Mouse (Mus musculus) intestine, embryonic 16.5 days (tissue): ENCODE data around the gene Slc7a15. TPM values are rescaled to one million over a fixed set of nuclear protein-coding genes. Genes with fewer than 3 reads are reported as not detected.

Experiments
- ATAC-seq: fragments of 200-750 bp; cut with Nextera tagmentation; 2 replicates; pipeline ENCODE4 v1.8.0; 2017; ENCODE audit warnings: moderate TSS enrichment, moderate library complexity
- H3K27ac ChIP-seq: fragments of 300-500 bp; sonication (generic); 2 replicates; pipeline ENCODE4 v1.5.1; 2014; ENCODE audit warnings: mild to moderate bottlenecking, low read length
- H3K27me3 ChIP-seq: fragments of 300-500 bp; sonication (generic); replicated peaks from 2 replicates; pipeline ENCODE4 v1.6.1; 2014; ENCODE audit warnings: low read length, control low read depth, mixed read lengths; ENCODE audit not compliant: control insufficient read depth, insufficient read depth
- H3K36me3 ChIP-seq: fragments of 300-500 bp; sonication (generic); 2 replicates; pipeline ENCODE4 v1.6.1; 2014; ENCODE audit warnings: low read length, control low read depth; ENCODE audit not compliant: control insufficient read depth, insufficient read depth
- H3K4me1 ChIP-seq: fragments of 300-500 bp; sonication (generic); 2 replicates; pipeline ENCODE4 v1.6.1; 2014; ENCODE audit warnings: low read length, control low read depth, mixed read lengths; ENCODE audit not compliant: control insufficient read depth, insufficient read depth
- H3K4me2 ChIP-seq: fragments of 300-500 bp; sonication (generic); 2 replicates; pipeline ENCODE4 v1.6.1; 2014; ENCODE audit warnings: low read depth, low read length, control low read depth
- H3K4me3 ChIP-seq: fragments of 300-500 bp; sonication (generic); 2 replicates; pipeline ENCODE4 v1.5.1; 2014; ENCODE audit warnings: mild to moderate bottlenecking, low read length
- H3K9ac ChIP-seq: fragments of 300-500 bp; sonication (generic); 2 replicates; pipeline ENCODE4 v1.6.1; 2014; ENCODE audit warnings: low read depth, low read length
- H3K9me3 ChIP-seq: fragments of 300-500 bp; sonication (generic); 2 replicates; pipeline ENCODE4 v1.6.1; 2016; ENCODE audit warnings: low read length, control low read depth; ENCODE audit not compliant: control insufficient read depth
- WGBS: fragments of 180-500 bp; shearing (Covaris S2); extraction: QIAGEN DNeasy Blood & Tissue Kit; methylation state at CpG from one replicate; pipeline ENCODE4 v1.1.7; 2014; 5-methylcytosine and 5-hydroxymethylcytosine counted together
- polyA plus RNA-seq: library from polyadenylated mRNA; unstranded; fragments of >200 nt; fragmentation: Nextera tagmentation; extraction: Ambion mirVana; gene quantifications from 2 replicates; pipeline ENCODE4 v1.2.1, GENCODE M21; 2015

Gene Slc7a15
- polyA plus RNA-seq, 1 experiment from 2014 or later, result 0.44 TPM

- Histone ChIP-seq H3K9me3 (no peaks in the 10 kb centered on the region), H3K4me1 (no peaks in the 10 kb centered on the region), H3K4me2 (no peak overlapping the region), H3K4me3 (no peak overlapping the region), H3K27ac (no peak overlapping the region), H3K9ac (no peak overlapping the region), H3K36me3 (no peaks in the 10 kb centered on the region), H3K27me3 (no peaks in the 10 kb centered on the region)
- WGBS, result 83% methylated on average over 4 of the region's 4 CpGs
- no peak for ATAC-seq
These were observed 56.5 kb downstream of the Slc7a15 start for GRCm38 (mm10) chr12:8542371-8542770.

GRCm38 (mm10) chr12:8539471-8539870 is 59.4 kb downstream of the Slc7a15 start:
- H3K36me3 ChIP-seq, result no peaks in the 10 kb centered on the region
- no peaks in the 10 kb centered on the region for H3K9me3 ChIP-seq
- H3K4me3 ChIP-seq, result no peak overlapping the region
- H3K4me1 ChIP-seq, result no peaks in the 10 kb centered on the region
- H3K27ac ChIP-seq, result no peak overlapping the region
- no peaks in the 10 kb centered on the region for H3K27me3 ChIP-seq
- peak; percentile 58 for ATAC-seq
- no peak overlapping the region for H3K9ac ChIP-seq
- no peak overlapping the region for H3K4me2 ChIP-seq
- 77% methylated on average over 13 of the region's 13 CpGs for WGBS

- no peaks in the 10 kb centered on the region for H3K9me3 ChIP-seq
- no peak overlapping the region for H3K9ac ChIP-seq
- H3K4me2 ChIP-seq, result no peak overlapping the region
- no peaks in the 10 kb centered on the region for H3K27me3 ChIP-seq
- 84% methylated on average over 5 of the region's 5 CpGs for WGBS
- H3K4me1 ChIP-seq, result no peaks in the 10 kb centered on the region
- H3K36me3 ChIP-seq, result no peaks in the 10 kb centered on the region
- no peak overlapping the region for H3K4me3 ChIP-seq
- no peak for ATAC-seq
- no peak overlapping the region for H3K27ac ChIP-seq
These were observed 61.6 kb downstream of the Slc7a15 start for GRCm38 (mm10) chr12:8537291-8537690.

GRCm38 (mm10) chr12:8536221-8536965 is 62.5 kb downstream of the Slc7a15 start:
- Histone ChIP-seq H3K27me3 (no peaks in the 10 kb centered on the region), H3K4me3 (no peak overlapping the region), H3K9me3 (no peaks in the 10 kb centered on the region), H3K4me2 (no peak overlapping the region), H3K36me3 (no peaks in the 10 kb centered on the region), H3K9ac (no peak overlapping the region), H3K4me1 (no peaks in the 10 kb centered on the region), H3K27ac (no peak overlapping the region)
- no peak for ATAC-seq
- WGBS, result 73% methylated on average over 9 of the region's 9 CpGs

DNA sequence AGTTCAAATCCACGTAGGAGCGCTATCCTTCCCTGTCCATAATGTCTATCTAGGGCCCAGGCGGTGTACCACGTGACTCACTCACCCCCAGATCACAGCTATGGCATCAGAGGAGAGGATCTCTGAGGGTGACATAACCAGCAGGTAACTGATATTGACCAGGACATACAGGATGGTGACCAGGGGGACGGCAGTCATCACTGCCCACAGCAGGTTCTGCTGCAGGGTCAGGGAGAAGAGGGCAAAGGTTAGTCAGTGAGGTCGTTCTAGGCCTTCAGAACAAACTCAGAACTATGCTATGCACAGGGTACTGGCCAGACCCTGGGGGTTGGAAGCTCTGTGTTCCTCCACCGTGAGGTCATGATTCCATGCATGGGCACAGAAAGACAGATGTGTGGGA is 63.3 kb downstream of the Slc7a15 start:
- Histone ChIP-seq H3K4me2 (no peak overlapping the region), H3K27me3 (no peaks in the 10 kb centered on the region), H3K36me3 (no peaks in the 10 kb centered on the region), H3K4me3 (no peak overlapping the region), H3K4me1 (no peaks in the 10 kb centered on the region), H3K9me3 (no peaks in the 10 kb centered on the region), H3K27ac (no peak overlapping the region), H3K9ac (no peak overlapping the region)
- no peak for ATAC-seq
- 82% methylated on average over 7 of the region's 7 CpGs for WGBS

DNA sequence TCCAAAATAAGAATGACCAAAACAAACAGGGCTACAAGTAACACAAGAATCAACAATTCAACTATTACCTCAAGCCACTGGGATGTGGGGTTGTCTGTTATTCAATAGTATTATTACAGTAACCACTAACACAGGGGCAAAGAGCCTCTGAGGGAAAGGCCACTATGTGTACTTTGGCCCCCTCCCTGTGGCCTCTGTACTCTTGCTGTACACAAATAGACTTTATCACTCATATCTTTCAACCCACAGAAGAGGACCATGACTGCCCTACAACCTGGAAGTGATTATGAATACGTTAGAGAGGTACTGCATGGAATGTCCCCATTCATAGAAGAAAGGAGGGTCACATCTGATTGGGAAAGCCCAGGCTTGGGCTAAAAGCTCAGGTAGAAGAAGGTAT is 64.0 kb downstream of the Slc7a15 start:
- H3K27ac ChIP-seq, result no peak overlapping the region
- H3K9me3 ChIP-seq, result no peaks in the 10 kb centered on the region
- no peaks in the 10 kb centered on the region for H3K36me3 ChIP-seq
- no peak overlapping the region for H3K4me2 ChIP-seq
- peak; percentile 87 for ATAC-seq
- H3K27me3 ChIP-seq, result no peaks in the 10 kb centered on the region
- H3K9ac ChIP-seq, result no peak overlapping the region
- no peak overlapping the region for H3K4me3 ChIP-seq
- WGBS, result 79% methylated on average over 1 of the region's 1 CpGs
- no peaks in the 10 kb centered on the region for H3K4me1 ChIP-seq

- WGBS, result 79% methylated on average over 5 of the region's 5 CpGs
- no peak for ATAC-seq
- Histone ChIP-seq H3K4me1 (no peaks in the 10 kb centered on the region), H3K27me3 (no peaks in the 10 kb centered on the region), H3K4me3 (no peak overlapping the region), H3K4me2 (no peak overlapping the region), H3K9me3 (no peaks in the 10 kb centered on the region), H3K27ac (no peak overlapping the region), H3K36me3 (no peaks in the 10 kb centered on the region), H3K9ac (no peak overlapping the region)
These were observed 71.1 kb downstream of the Slc7a15 start for GRCm38 (mm10) chr12:8527770-8528169.

GRCm38 (mm10) chr12:8527175-8527574 is 71.7 kb downstream of the Slc7a15 start:
- H3K9me3 ChIP-seq, result no peaks in the 10 kb centered on the region
- H3K9ac ChIP-seq, result no peak overlapping the region
- no peaks in the 10 kb centered on the region for H3K36me3 ChIP-seq
- no peak for ATAC-seq
- H3K27ac ChIP-seq, result no peak overlapping the region
- 76% methylated on average over 1 of the region's 1 CpGs for WGBS
- no peaks in the 10 kb centered on the region for H3K4me1 ChIP-seq
- H3K27me3 ChIP-seq, result no peaks in the 10 kb centered on the region
- H3K4me2 ChIP-seq, result no peak overlapping the region
- no peak overlapping the region for H3K4me3 ChIP-seq

- H3K4me1 ChIP-seq, result peaks cover 3% of the 10 kb centered on the region; the same call in 1 of the 2 replicates
- H3K4me3 ChIP-seq, result no peak overlapping the region
- H3K9me3 ChIP-seq, result no peaks in the 10 kb centered on the region
- WGBS, result 73% methylated on average over 5 of the region's 5 CpGs
- H3K27me3 ChIP-seq, result no peaks in the 10 kb centered on the region
- H3K36me3 ChIP-seq, result no peaks in the 10 kb centered on the region
- no peak overlapping the region for H3K4me2 ChIP-seq
- H3K9ac ChIP-seq, result no peak overlapping the region
- ATAC-seq, result no peak
- H3K27ac ChIP-seq, result no peak overlapping the region
These were observed 74.8 kb downstream of the Slc7a15 start for GRCm38 (mm10) chr12:8524062-8524461.

- no peak overlapping the region for H3K4me2 ChIP-seq
- ATAC-seq, result no peak
- H3K36me3 ChIP-seq, result no peaks in the 10 kb centered on the region
- H3K9ac ChIP-seq, result no peak overlapping the region
- 74% methylated on average over 2 of the region's 2 CpGs for WGBS
- no peaks in the 10 kb centered on the region for H3K9me3 ChIP-seq
- no peak overlapping the region for H3K4me3 ChIP-seq
- H3K27ac ChIP-seq, result no peak overlapping the region
- H3K4me1 ChIP-seq, result peaks cover 3% of the 10 kb centered on the region; the same call in 1 of the 2 replicates
- no peaks in the 10 kb centered on the region for H3K27me3 ChIP-seq
These were observed 76.2 kb downstream of the Slc7a15 start for GRCm38 (mm10) chr12:8522711-8523110.
